Mouse (Mus musculus) stomach, embryonic 16.5 days (tissue): ENCODE data around the gene Krt15. TPM values are rescaled to one million over a fixed set of nuclear protein-coding genes. Genes with fewer than 3 reads are reported as not detected.
A peak's percentile ranks its signal among the peaks of the same experiment; 100 is the strongest.

Experiments used
- ATAC-seq: fragments of 200-750 bp; cut with Nextera tagmentation; 2 replicates; pipeline ENCODE4 v1.8.0; 2017; ENCODE audit warnings: moderate number of reproducible peaks, moderate TSS enrichment; ENCODE audit not compliant: insufficient read depth, low FRiP score
- H3K27ac ChIP-seq: fragments of 300-500 bp; sonication (generic); 2 replicates; pipeline ENCODE4 v1.5.1; 2014; ENCODE audit warnings: low read length
- H3K27me3 ChIP-seq: fragments of 300-500 bp; sonication (generic); 2 replicates; pipeline ENCODE4 v1.6.1; 2014; ENCODE audit warnings: low read length, control low read depth, mixed read lengths; ENCODE audit not compliant: control insufficient read depth, insufficient read depth
- H3K36me3 ChIP-seq: fragments of 300-500 bp; sonication (generic); 2 replicates; pipeline ENCODE4 v1.6.1; 2014; ENCODE audit warnings: low read length; ENCODE audit not compliant: control insufficient read depth, insufficient read depth
- H3K4me1 ChIP-seq: fragments of 300-500 bp; sonication (generic); 2 replicates; pipeline ENCODE4 v1.6.1; 2014; ENCODE audit warnings: low read length, control low read depth, mixed read lengths; ENCODE audit not compliant: control insufficient read depth, insufficient read depth
- H3K4me2 ChIP-seq: fragments of 300-500 bp; sonication (generic); 2 replicates; pipeline ENCODE4 v1.6.1; 2014; ENCODE audit warnings: low read depth, low read length, mixed read lengths
- H3K4me3 ChIP-seq: fragments of 300-500 bp; sonication (generic); replicated peaks from 2 replicates; pipeline ENCODE4 v1.5.1; 2014; ENCODE audit warnings: mild to moderate bottlenecking, low read length
- H3K9ac ChIP-seq: fragments of 300-500 bp; sonication (generic); 2 replicates; pipeline ENCODE4 v1.6.1; 2014; ENCODE audit warnings: low read length
- H3K9me3 ChIP-seq: fragments of 300-500 bp; sonication (generic); replicated peaks from 2 replicates; pipeline ENCODE4 v1.6.1; 2016; ENCODE audit warnings: low read length, control low read depth; ENCODE audit not compliant: control insufficient read depth
- WGBS: fragments of 180-500 bp; shearing (Covaris S2); extraction: QIAGEN DNeasy Blood & Tissue Kit; methylation state at CpG from one replicate; pipeline ENCODE4 v1.1.7; 2014; 5-methylcytosine and 5-hydroxymethylcytosine counted together
- polyA plus RNA-seq: library from polyadenylated mRNA; unstranded; fragments of >200 nt; fragmentation: Nextera tagmentation; extraction: Ambion mirVana; gene quantifications from 2 replicates; pipeline ENCODE4 v1.2.1, GENCODE M21; 2015

Krt15 gene
- polyA plus RNA-seq, 1 experiment from 2014 or later: 1,477 TPM

DNA sequence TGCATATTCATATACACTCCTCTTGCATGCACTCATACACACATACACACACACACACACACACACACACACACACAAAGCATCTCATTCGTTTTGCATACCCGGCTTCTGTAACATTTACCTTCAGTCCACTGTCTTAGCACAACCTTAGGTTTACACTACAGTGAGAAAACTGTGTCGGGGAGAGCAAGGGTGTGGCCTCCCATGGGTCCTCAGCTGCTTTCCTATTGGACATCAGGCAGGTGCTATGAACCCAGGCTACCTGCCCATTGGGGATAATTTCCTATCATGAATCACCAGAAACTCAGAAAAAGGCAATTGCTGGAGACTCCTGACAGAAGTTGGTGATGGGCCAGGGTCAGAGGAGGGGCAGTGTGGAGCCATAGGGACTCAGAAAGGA is 21.6 kb upstream of the Krt15 start:
- 51% methylated on average over 3 of the region's 3 CpGs for WGBS
- Histone ChIP-seq H3K36me3 (no peaks in the 10 kb centered on the region), H3K4me2 (no peak overlapping the region), H3K9me3 (no peaks in the 10 kb centered on the region), H3K27me3 (no peaks in the 10 kb centered on the region), H3K27ac (peak overlapping the region; percentile 61), H3K9ac (no peak overlapping the region), H3K4me3 (no peak overlapping the region), H3K4me1 (peaks cover 13% of the 10 kb centered on the region)
- no peak for ATAC-seq

DNA sequence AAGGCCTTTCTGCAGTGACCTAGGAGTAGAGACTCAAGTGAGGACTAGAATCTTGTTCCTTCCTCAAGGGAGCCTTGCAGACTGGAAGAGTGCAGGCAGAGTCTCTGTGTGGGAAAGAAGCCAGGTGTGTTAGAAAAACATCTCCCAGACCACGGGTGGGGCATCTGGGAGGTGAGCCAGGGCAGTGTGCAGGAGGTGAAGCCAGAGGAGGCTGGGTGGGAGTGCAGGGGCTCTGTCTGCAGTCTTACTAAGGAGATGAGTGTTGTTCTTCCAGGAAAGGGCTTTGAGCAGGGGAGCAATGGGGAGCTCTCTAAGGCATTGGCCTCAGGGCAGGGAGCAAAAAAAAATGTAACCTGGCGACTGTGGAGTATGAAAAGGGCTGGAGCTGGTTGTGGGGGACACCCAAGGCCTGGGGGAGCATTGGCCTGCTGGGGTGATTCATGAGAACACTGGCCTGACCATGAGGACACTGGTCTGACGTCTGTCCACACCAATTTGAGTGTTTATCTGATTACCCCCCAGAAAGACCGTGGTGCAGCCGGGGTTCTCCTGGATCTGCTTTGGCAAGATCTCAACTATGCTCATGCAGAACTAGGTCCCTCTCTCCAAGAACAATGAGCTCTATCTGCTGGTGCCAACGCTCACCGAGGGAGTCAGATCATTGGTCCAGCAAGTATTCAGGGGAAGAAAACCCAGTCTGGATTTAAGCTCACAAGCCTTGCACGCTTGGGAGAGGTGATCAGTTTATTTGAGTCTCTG is 19.9 kb upstream of the Krt15 start:
- H3K9me3 ChIP-seq: no peaks in the 10 kb centered on the region
- no peaks in the 10 kb centered on the region for H3K27me3 ChIP-seq
- H3K4me2 ChIP-seq: no peak overlapping the region
- H3K36me3 ChIP-seq: no peaks in the 10 kb centered on the region
- peak; percentile 41; the same call in 1 of the 2 replicates for ATAC-seq
- peaks cover 13% of the 10 kb centered on the region for H3K4me1 ChIP-seq
- peak overlapping the region; percentile 66 for H3K27ac ChIP-seq
- no peak overlapping the region for H3K4me3 ChIP-seq
- H3K9ac ChIP-seq: no peak overlapping the region
- WGBS: 44% methylated on average over 8 of the region's 8 CpGs

DNA sequence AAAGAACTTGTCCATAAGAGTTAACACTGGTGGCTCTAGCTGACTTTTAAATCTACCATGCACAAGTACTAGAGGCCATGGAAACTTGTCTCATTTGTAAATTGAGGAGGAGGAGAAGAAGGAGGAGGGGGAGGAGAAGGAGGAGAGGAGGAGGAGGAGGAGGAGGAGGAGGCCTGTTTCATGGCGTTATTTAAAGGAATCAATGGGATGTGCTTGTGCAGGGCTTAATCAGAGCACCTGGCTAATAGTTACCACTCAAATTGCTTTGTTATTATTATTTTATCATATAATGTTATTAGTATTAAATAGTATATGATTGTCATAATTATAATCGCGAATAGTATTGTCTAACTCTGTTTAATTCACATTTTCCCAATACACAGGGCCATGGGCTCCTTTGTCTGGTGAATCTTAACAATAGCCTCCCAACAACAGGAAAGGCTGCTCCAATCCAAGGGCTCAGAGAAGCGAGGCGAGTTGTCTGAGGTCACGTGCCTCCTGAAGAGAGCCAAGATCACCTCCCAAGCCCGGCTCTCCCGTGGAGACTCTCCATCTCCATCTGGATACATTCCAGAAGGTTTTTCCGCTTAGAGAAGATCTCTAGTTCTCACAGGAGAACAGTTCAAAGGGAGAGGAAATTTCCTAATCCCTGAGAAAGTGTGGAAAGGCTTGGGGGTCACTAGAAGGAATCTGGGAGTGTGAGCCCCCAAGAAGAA is 13.0 kb upstream of the Krt15 start, which contains the start of gene Krt19:
Krt19 (minus strand) TSS at position 51 of the 716 bp plus-strand sequence.
- Histone ChIP-seq H3K4me3 (no peak within 1 kb of the TSS), H3K27me3 (peaks cover 8% of the 10 kb centered on the region; the same call in 1 of the 2 replicates), H3K9ac (peak within 1 kb of the TSS; percentile 13; the same call in 1 of the 2 replicates), H3K4me2 (no peak within 1 kb of the TSS), H3K27ac (peak within 1 kb of the TSS; percentile 94), H3K9me3 (no peaks in the 10 kb centered on the region), H3K36me3 (no peaks in the 10 kb centered on the region), H3K4me1 (peaks cover 12% of the 10 kb centered on the region)
- WGBS: 46% methylated on average over 9 of the region's 9 CpGs
- no peak for ATAC-seq

DNA sequence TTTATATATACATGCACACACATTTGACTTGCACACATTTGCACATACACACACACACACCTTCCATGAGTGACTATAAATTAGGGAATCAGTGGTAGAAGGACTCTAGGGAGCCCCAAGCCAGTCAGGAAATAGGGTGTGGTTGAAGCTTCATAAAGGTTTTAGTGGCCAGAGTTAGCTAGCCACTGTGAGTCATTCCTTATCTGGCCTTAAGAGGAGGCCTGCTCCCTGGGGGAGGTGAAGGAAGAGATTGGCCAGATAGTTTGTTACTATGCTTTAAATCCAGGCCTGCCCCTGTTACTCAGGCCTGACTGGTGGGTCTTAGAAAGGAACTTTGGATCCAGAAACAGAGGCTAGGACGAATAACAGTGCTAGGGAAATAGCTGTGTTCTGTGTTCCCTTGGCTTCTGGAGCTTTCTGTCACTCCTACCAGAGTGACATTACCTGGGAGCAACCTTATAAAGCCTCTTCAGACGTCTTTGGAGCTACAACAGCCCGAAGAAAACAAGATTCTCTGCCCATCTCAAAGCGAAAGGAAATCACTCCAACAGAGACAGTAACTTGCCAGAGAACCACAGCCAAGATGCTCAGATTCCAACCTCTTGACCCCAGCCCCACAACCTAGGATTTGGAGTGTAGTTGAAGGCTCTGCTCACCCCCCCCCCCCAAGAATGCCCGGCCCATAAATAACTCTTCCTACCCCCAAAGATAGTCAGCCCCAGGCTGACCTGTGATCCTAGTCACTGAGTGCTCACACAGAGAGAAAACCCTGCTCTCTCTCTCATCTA is 12.0 kb upstream of the Krt15 start:
- Histone ChIP-seq H3K4me1 (peaks cover 12% of the 10 kb centered on the region), H3K9ac (0 out of 2 replicates have a peak overlapping the region, but pooled peaks have one; percentile 13), H3K27me3 (peaks cover 8% of the 10 kb centered on the region; the same call in 1 of the 2 replicates), H3K36me3 (no peaks in the 10 kb centered on the region), H3K4me3 (no peak overlapping the region), H3K9me3 (no peaks in the 10 kb centered on the region), H3K4me2 (no peak overlapping the region), H3K27ac (peak overlapping the region; percentile 94)
- 51% methylated on average over 5 of the region's 5 CpGs for WGBS
- no peak for ATAC-seq

DNA sequence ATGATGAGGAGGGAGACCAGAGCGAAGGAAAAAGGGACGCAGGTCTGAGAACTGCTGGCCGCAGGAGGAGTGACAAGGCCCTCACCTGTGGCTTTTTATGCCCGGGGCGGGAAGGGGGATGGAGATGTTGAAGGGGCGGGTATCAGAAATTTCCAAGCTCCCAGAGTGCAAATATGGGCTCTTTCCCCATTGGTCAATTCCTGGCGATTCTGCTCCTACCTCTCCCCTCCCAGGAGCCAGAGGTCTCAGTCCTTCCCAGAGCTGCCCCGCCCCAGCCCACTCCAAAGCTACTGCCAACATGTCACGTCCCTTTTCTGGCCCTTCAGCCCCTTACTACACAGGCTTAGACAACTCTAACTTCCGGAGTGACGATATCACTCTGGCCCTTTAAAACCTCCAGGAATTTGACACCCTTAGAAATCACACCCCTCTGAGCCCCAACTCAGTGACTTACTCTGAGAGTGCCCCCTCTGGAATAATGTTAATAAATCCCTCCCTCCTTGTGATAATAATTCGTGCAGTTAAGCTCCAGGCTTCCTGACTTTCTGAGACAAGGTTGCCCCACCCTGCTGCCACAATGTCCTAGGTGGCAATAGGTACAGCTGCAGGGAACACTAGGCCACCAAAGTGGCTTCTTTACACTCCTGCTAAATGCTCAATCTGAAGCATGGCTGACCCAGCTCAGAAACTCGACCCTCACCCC is 10.3 kb upstream of the Krt15 start:
- Histone ChIP-seq H3K36me3 (no peaks in the 10 kb centered on the region), H3K9ac (peak overlapping the region; percentile 79), H3K4me3 (peak overlapping the region; percentile 56), H3K4me2 (peak overlapping the region; percentile 45), H3K27ac (peak overlapping the region; percentile 94), H3K9me3 (no peaks in the 10 kb centered on the region), H3K27me3 (peaks cover 8% of the 10 kb centered on the region; the same call in 1 of the 2 replicates), H3K4me1 (peaks cover 12% of the 10 kb centered on the region)
- 3% methylated on average over 13 of the region's 13 CpGs for WGBS
- ATAC-seq: peak; percentile 90

DNA sequence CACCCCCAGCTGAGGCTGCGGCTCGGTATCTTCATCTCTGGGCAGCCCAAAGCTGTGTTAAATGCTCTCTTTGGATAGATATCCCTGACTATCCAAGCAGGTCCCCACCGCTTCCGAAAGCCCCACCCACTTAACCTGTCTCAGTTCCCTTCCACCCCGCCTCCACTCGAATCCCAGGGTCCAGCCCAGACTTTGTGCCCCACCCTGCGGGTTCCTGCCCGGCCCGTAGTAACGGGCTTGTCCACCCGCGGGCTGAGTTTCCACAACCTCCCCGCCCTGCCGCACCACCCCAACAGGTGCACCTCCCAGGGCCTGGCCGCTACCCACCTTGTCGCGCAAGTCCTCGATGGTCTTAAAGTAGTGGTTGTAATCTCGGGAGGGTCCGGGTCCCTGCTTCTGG is 9.4 kb upstream of the Krt15 start:
- H3K4me3 ChIP-seq: peak overlapping the region; percentile 56
- 2% methylated on average over 20 of the region's 20 CpGs for WGBS
- peak overlapping the region; percentile 79 for H3K9ac ChIP-seq
- H3K9me3 ChIP-seq: no peaks in the 10 kb centered on the region
- ATAC-seq: peak; percentile 38; the same call in 1 of the 2 replicates
- peaks cover 16% of the 10 kb centered on the region for H3K4me1 ChIP-seq
- H3K4me2 ChIP-seq: peak overlapping the region; percentile 45
- H3K36me3 ChIP-seq: no peaks in the 10 kb centered on the region
- peaks cover 8% of the 10 kb centered on the region; the same call in 1 of the 2 replicates for H3K27me3 ChIP-seq
- peak overlapping the region; percentile 94 for H3K27ac ChIP-seq

DNA sequence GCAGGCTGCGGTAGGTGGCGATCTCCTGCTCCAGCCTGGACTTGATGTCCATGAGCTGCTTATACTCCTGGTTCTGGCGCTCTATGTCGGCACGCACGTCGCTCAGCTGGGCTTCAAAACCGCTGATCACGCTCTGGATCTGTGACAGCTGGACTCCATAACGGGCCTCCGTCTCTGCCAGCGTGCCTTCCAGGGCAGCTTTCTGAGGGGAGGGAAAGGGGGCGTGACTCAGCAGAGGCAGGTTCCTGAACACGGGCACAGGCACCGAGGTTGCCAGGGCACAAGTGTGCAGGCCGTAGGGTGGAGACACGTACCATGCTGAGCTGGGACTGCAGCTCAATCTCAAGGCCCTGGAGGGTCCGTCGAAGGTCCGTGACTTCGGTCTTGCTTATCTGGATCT is 5.2 kb upstream of the Krt15 start:
- no peaks in the 10 kb centered on the region for H3K9me3 ChIP-seq
- no peaks in the 10 kb centered on the region for H3K36me3 ChIP-seq
- H3K9ac ChIP-seq: peak overlapping the region; percentile 54
- H3K27me3 ChIP-seq: peaks cover 8% of the 10 kb centered on the region; the same call in 1 of the 2 replicates
- H3K27ac ChIP-seq: peak overlapping the region; percentile 85
- peak overlapping the region; percentile 36 for H3K4me2 ChIP-seq
- H3K4me1 ChIP-seq: peaks cover 15% of the 10 kb centered on the region
- no peak overlapping the region for H3K4me3 ChIP-seq
- ATAC-seq: no peak
- WGBS: 73% methylated on average over 21 of the region's 21 CpGs

DNA sequence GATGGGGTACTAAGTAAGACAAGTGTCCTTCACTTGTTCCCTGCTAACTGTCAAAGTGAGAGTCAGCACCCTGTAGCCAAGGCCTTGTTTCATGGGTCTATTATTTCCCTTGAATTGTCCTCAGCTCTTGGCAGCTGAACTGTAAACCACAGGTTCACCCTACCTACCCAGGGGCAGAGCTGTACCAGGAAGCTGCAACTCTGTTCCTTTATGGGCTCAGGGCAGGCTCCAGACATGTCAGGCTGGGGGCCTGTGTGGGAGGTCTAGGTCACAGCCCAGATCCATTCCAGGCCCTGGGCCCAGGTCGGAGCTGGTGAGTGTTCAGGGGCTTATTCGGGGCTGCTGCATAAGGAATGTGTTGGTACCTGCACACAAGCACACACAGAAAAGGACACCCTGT is 3.7 kb upstream of the Krt15 start:
- peak overlapping the region; percentile 85 for H3K27ac ChIP-seq
- peak overlapping the region; percentile 12; the same call in 1 of the 2 replicates for H3K9ac ChIP-seq
- H3K9me3 ChIP-seq: no peaks in the 10 kb centered on the region
- no peaks in the 10 kb centered on the region for H3K27me3 ChIP-seq
- H3K4me2 ChIP-seq: no peak overlapping the region
- H3K4me3 ChIP-seq: no peak overlapping the region
- peak; percentile 30; the same call in 1 of the 2 replicates for ATAC-seq
- peaks cover 13% of the 10 kb centered on the region for H3K4me1 ChIP-seq
- WGBS: 50% methylated on average over 2 of the region's 2 CpGs
- H3K36me3 ChIP-seq: no peaks in the 10 kb centered on the region
